Mouse (Mus musculus) heart, embryonic 14.5 days (tissue): ENCODE data around the gene Fam192a. TPM values are rescaled to one million over a fixed set of nuclear protein-coding genes. Genes with fewer than 3 reads are reported as not detected.

Source experiments
- ATAC-seq: fragments of 200-750 bp; cut with Nextera tagmentation; 2 replicates; pipeline ENCODE4 v1.8.0; 2017; ENCODE audit warnings: low read depth, moderate TSS enrichment; ENCODE audit not compliant: insufficient number of reproducible peaks, insufficient read depth, low FRiP score
- H3K27ac ChIP-seq, 2 experiments: fragments of 200-500 bp in 1 of 2; fragments of 300-500 bp in 1 of 2; sonication (generic) in 1 of 2; replicated peaks in 1 of 2; 2 replicates each; pipeline ENCODE4 v1.5.1; 2012 to 2014; ENCODE audit warnings: low read depth in 2 of 2, low read length in 2 of 2, control low read depth in 1 of 2, mild to moderate bottlenecking in 1 of 2, mixed read lengths in 1 of 2; ENCODE audit not compliant: control insufficient read depth in 1 of 2, insufficient read depth in 1 of 2
- H3K27me3 ChIP-seq: fragments of 300-500 bp; sonication (generic); 2 replicates; pipeline ENCODE4 v1.6.1; 2014; ENCODE audit warnings: mild to moderate bottlenecking, low read length, control low read depth; ENCODE audit not compliant: control insufficient read depth, insufficient read depth
- H3K36me3 ChIP-seq: fragments of 300-500 bp; sonication (generic); 2 replicates; pipeline ENCODE4 v1.6.1; 2014; ENCODE audit warnings: mild to moderate bottlenecking, control low read depth, low read length, mixed read lengths; ENCODE audit not compliant: control insufficient read depth, insufficient read depth
- H3K4me1 ChIP-seq, 2 experiments: fragments of 200-500 bp in 1 of 2; fragments of 300-500 bp in 1 of 2; sonication (generic) in 1 of 2; 2 replicates each; pipeline ENCODE4 v1.6.1; 2012 to 2014; ENCODE audit warnings: low read length in 2 of 2, control low read depth in 1 of 2, mixed read lengths in 1 of 2; ENCODE audit not compliant: control insufficient read depth in 2 of 2, insufficient read depth in 2 of 2
- H3K4me2 ChIP-seq: fragments of 300-500 bp; sonication (generic); 2 replicates; pipeline ENCODE4 v1.6.1; 2014; ENCODE audit warnings: mild to moderate bottlenecking, low read length
- H3K4me3 ChIP-seq, 2 experiments: fragments of 200-500 bp in 1 of 2; fragments of 300-500 bp in 1 of 2; sonication (generic) in 1 of 2; 2 replicates each; pipeline ENCODE4 v1.5.1; 2012 to 2014; ENCODE audit warnings: low read length in 2 of 2, mild to moderate bottlenecking in 2 of 2, control low read depth in 1 of 2, low read depth in 1 of 2, moderate library complexity in 1 of 2; ENCODE audit not compliant: control insufficient read depth in 1 of 2, insufficient read depth in 1 of 2
- H3K9ac ChIP-seq: fragments of 300-500 bp; sonication (generic); 2 replicates; pipeline ENCODE4 v1.6.1; 2014; ENCODE audit warnings: mild to moderate bottlenecking, low read length
- H3K9me3 ChIP-seq: fragments of 300-500 bp; sonication (generic); 2 replicates; pipeline ENCODE4 v1.6.1; 2016; ENCODE audit warnings: low read length, control low read depth; ENCODE audit not compliant: control insufficient read depth
- WGBS: fragments of 180-500 bp; shearing (Covaris S2); extraction: QIAGEN DNeasy Blood & Tissue Kit; methylation state at CpG from one replicate; pipeline ENCODE4 v1.1.7; 2014; 5-methylcytosine and 5-hydroxymethylcytosine counted together
- polyA plus RNA-seq: library from polyadenylated mRNA; unstranded; fragments of >200 nt; fragmentation: Nextera tagmentation; extraction: Ambion mirVana; gene quantifications from 2 replicates; pipeline ENCODE4 v1.2.1, GENCODE M21; 2014

Gene Fam192a
- 32.5 and 38.6 TPM in 2 replicates for polyA plus RNA-seq

DNA sequence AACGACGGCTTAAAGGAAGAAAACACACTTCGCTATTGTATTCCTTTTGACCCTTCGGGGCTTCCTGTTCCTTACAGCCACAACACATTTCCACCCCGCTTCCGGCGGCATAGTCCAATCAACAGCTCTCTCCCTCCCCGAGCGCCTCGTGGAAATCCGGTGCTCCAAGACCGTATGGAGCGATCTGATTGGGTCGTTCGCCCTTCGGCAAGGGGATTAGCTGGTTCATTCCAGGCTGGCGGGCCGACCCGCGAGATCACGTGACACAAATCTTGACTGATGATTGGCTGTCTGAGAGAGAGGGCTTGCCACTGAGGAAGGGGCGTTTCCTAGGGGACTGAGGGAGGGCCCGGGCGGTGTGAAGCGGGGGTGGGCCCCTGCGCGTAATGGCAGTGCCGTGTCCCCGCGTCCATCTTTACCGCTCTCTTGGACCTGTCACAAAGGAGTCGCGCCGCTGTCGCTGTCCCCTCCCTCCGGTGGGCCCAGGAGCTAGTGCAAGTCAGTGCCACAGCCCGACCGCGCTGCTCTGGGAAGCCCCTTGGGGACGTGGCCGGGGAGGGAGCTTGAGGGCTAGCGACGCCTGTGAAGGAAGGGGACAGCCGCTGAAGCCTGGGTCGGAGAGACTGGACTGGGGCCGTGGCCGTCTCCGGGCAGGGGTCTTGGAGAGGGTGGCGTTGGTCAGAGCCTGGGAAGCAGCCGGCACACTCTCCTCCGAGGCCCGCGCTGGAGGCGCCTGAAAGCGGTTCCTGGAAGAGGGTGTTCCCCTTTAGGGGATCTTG is at the start of gene Fam192a, which contains the start of gene Rspry1:
TSS of gene Fam192a (minus strand) at position 391 of the 779 bp plus-strand sequence.
TSS of gene Rspry1 (plus strand) at position 331 of the 779 bp plus-strand sequence.
- peak; percentile 99 for ATAC-seq
- H3K4me1 ChIP-seq = peaks cover 0 to 17% of the 10 kb centered on the region in 2 experiments; a peak in 3 of 4 replicates
- peak within 1 kb of the TSS; percentile 94 for H3K4me2 ChIP-seq
- H3K27ac ChIP-seq = peak within 1 kb of the TSS; percentile 93
- no peaks in the 10 kb centered on the region for H3K9me3 ChIP-seq
- H3K36me3 ChIP-seq = no peaks in the 10 kb centered on the region
- peak within 1 kb of the TSS; percentile 96 for H3K9ac ChIP-seq
- H3K4me3 ChIP-seq = peak within 1 kb of the TSS; percentile 91 to 100
- no peaks in the 10 kb centered on the region for H3K27me3 ChIP-seq
- under 1% methylated on average over 50 of the region's 55 CpGs for whole genome bisulfite sequencing

DNA sequence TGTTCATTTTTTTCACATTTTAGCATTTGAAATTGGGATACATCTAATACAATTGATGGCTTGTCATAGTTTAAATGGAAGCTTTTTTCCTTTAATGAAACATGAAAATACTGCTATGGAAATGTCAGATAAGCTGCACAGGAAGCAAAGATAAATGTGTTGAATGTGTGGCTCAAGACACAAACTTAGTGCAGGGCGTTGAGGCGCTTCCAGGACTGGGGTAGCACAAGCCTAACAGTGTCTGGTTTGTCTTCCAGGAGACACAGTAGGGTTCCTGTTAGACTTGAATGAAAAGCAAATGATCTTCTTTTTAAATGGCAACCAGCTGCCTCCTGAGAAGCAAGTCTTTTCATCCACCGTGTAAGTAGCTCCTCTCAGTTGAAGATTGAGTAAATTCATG is 47.7 kb upstream of the Fam192a start:
- peaks cover 84% of the 10 kb centered on the region for H3K36me3 ChIP-seq
- no peak overlapping the region for H3K9ac ChIP-seq
- H3K27ac ChIP-seq = no peak overlapping the region
- ATAC-seq = no peak
- 64% methylated on average over 3 of the region's 3 CpGs for WGBS
- H3K27me3 ChIP-seq = no peaks in the 10 kb centered on the region
- no peak overlapping the region for H3K4me2 ChIP-seq
- H3K4me1 ChIP-seq = no peaks in the 10 kb centered on the region
- no peaks in the 10 kb centered on the region for H3K9me3 ChIP-seq
- no peak overlapping the region for H3K4me3 ChIP-seq

DNA sequence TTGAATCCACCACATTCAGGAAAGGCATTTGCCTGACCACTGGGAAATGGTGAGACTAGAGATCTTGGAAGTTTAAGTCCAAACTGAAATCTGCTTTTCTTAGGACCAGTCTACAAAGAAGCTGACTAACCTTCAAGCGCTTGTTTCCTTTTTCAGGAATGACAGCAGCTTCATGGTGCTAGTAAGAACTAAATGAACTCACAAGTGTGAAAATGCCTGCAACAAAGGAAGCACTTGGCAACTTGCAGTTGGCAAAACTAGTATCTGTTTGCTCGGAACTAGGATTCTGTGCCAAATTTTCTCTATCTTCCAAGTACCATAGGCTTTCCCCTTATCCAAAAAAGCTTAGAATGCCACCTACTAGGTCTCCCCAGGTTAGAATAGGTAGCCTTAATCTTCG is 44.4 kb upstream of the Fam192a start:
- no peaks in the 10 kb centered on the region for H3K9me3 ChIP-seq
- no peak for ATAC-seq
- WGBS = 93% methylated on average over 3 of the region's 3 CpGs
- H3K4me1 ChIP-seq = no peaks in the 10 kb centered on the region
- H3K36me3 ChIP-seq = peaks cover 84% of the 10 kb centered on the region
- no peak overlapping the region for H3K27ac ChIP-seq
- no peak overlapping the region for H3K4me3 ChIP-seq
- no peaks in the 10 kb centered on the region for H3K27me3 ChIP-seq
- H3K9ac ChIP-seq = no peak overlapping the region
- no peak overlapping the region for H3K4me2 ChIP-seq

DNA sequence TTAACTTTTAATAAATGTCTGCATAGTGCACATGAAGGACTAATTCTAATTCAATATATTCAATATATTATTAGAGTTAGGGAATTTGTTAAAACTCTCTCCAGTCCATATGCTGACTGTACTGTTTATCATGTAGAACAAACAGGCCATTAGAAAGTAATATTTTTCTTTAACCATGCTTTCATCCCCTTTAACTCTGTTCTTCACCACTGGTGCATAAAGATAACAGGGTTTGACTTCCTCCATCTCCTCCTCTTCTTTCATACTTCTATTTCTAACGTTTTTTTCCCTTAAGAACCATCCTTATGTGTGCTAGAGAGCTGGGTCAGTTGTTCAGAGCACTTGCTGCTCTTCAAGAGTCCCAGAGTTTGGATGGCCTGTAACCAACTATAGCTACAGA is 43.4 kb upstream of the Fam192a start:
- Histone ChIP-seq H3K4me1 (no peaks in the 10 kb centered on the region), H3K4me2 (no peak overlapping the region), H3K9ac (no peak overlapping the region), H3K27me3 (no peaks in the 10 kb centered on the region), H3K9me3 (no peaks in the 10 kb centered on the region), H3K36me3 (peaks cover 88% of the 10 kb centered on the region), H3K27ac (no peak overlapping the region), H3K4me3 (no peak overlapping the region)
- ATAC-seq = no peak
- WGBS = 44% methylated on average over 1 of the region's 1 CpGs

DNA sequence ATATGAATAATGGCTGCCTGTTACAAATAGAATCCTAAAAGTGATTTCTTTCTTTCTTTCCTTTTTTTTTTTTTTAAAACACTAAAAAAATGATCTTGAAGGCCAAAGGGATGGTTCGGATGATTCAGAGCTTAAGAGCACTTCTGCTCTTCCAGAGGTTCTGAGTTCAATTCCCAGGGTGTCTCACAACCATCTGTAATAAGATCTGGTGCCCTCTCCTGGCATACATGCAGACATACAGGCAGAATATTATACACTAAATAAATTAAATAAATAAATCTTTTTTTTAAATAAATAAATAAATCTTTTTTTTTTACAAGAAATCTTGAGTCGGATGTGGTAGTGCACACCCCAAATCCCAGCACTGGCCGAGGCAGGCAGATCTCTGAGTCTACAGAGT is 40.1 kb upstream of the Fam192a start:
- no peak overlapping the region for H3K9ac ChIP-seq
- H3K4me3 ChIP-seq = no peak overlapping the region
- no peaks in the 10 kb centered on the region for H3K4me1 ChIP-seq
- no peak overlapping the region for H3K4me2 ChIP-seq
- H3K36me3 ChIP-seq = peaks cover 96% of the 10 kb centered on the region
- 94% methylated on average over 3 of the region's 3 CpGs for WGBS
- no peak overlapping the region for H3K27ac ChIP-seq
- no peaks in the 10 kb centered on the region for H3K9me3 ChIP-seq
- no peak for ATAC-seq
- H3K27me3 ChIP-seq = no peaks in the 10 kb centered on the region

DNA sequence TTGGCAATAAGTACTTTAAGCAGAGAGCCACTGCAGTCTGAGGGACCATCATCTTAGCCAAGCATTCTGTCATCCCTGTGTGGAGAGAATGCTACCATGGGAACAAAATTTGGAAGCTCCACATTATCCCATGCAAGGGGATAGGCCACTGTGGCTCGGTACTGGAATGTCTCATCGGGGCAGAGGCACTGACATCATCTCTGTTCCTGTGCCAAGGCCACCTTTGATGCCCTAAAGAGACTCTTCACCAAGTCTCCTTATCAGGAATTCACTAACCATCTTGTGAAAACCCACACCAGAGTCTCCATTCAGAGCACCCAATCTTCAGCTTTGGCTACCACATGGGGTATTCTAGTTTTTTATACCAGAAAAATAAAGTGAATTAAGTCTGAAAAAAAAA is 39.4 kb upstream of the Fam192a start:
- WGBS = 91% methylated on average over 2 of the region's 2 CpGs
- Histone ChIP-seq H3K4me1 (no peaks in the 10 kb centered on the region), H3K36me3 (peaks cover 96% of the 10 kb centered on the region)

DNA sequence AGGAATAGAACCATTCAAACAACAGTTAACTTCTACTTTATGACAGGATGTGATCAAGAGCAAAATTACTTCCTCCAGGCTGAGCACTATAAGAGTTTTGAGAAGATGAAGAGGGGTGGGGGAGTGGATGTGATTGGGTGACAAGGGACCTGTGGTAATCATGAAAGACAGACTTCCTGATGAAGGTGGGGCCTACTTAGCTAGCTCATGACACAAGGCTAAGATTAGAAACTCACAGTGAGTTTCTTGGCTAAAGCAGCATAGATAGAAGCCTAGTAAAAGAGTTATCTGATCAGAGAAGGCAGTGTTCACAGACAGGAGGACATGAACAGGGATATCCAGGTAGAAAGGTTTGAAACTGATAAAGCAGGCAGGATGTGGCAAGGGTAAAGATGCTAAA is 32.4 kb upstream of the Fam192a start:
- Histone ChIP-seq H3K4me3 (no peak overlapping the region), H3K9me3 (no peaks in the 10 kb centered on the region), H3K4me1 (no peaks in the 10 kb centered on the region), H3K4me2 (no peak overlapping the region), H3K27me3 (no peaks in the 10 kb centered on the region), H3K27ac (no peak overlapping the region), H3K9ac (no peak overlapping the region), H3K36me3 (peaks cover 84% of the 10 kb centered on the region)
- no peak for ATAC-seq

More for the DNA sequence above, 39.4 kb upstream of the Fam192a start:
- Histone ChIP-seq H3K4me3 (no peak overlapping the region), H3K27ac (no peak overlapping the region), H3K27me3 (no peaks in the 10 kb centered on the region), H3K4me2 (no peak overlapping the region), H3K9me3 (no peaks in the 10 kb centered on the region), H3K9ac (no peak overlapping the region)
- ATAC-seq = no peak
